Comparison of ENCODE assay signal across 9 mouse cellular contexts in genomic region chr13:95961905-95962304, GRCm38 (mm10).
DNase-seq lines count a peak whose midpoint lies in the region; ATAC-seq and TF ChIP-seq lines count a peak whose summit lies in the region.
"Had no signal": no experiment of that assay in that cellular context is flagged by ENCODE, and none has a peak within 500 bp of the region (broad histone marks: within the 10 kb centered on the region; RNA-seq: fewer than 3 reads in every experiment).

No protein-coding gene starts in this region.

- TF ChIP-seq CTCF in kidney, postnatal 0 days (IDR thresholded peaks at IDR 0.05; ENCODE audit: low read depth): no peak
- TF ChIP-seq CTCF in midbrain, postnatal 0 days (IDR thresholded peaks at IDR 0.05): no peak

- no peak overlapping the region for H3K27ac ChIP-seq in kidney, postnatal 0 days
- no peak overlapping the region for H3K27ac ChIP-seq in embryonic facial prominence, embryonic 12.5 days
- no peak overlapping the region for H3K27ac ChIP-seq in midbrain, postnatal 0 days (ENCODE audit: low read depth, low read length)

- H3K9me3 ChIP-seq in kidney, postnatal 0 days (replicated peaks; ENCODE audit: low read length): no peaks in the 10 kb centered on the region
- no peaks in the 10 kb centered on the region for H3K9me3 ChIP-seq in embryonic facial prominence, embryonic 12.5 days
- no peaks in the 10 kb centered on the region for H3K9me3 ChIP-seq in midbrain, postnatal 0 days (ENCODE audit: low read length)

- H3K36me3 ChIP-seq in kidney, postnatal 0 days (ENCODE audit: insufficient read depth, low read length): no peaks in the 10 kb centered on the region
- H3K36me3 ChIP-seq in embryonic facial prominence, embryonic 12.5 days: no peaks in the 10 kb centered on the region
- H3K36me3 ChIP-seq in midbrain, postnatal 0 days (ENCODE audit: insufficient read depth, low read length): no peaks in the 10 kb centered on the region

- H3K4me1 ChIP-seq in kidney, postnatal 0 days (replicated peaks; ENCODE audit: insufficient read depth, low read length): peaks cover 7% of the 10 kb centered on the region; the same call in 1 of the 2 replicates
- peaks cover 56% of the 10 kb centered on the region for H3K4me1 ChIP-seq in embryonic facial prominence, embryonic 12.5 days
- peaks cover 7% of the 10 kb centered on the region; the same call in 1 of the 2 replicates for H3K4me1 ChIP-seq in midbrain, postnatal 0 days (ENCODE audit: insufficient read depth, low read length)

- ATAC-seq in kidney, postnatal 0 days (replicated peaks; ENCODE audit: low FRiP score, low read depth): no peak; the same call in 1 of the 2 replicates
- ATAC-seq in embryonic facial prominence, embryonic 12.5 days (ENCODE audit: insufficient number of reproducible peaks, insufficient read depth, low FRiP score, low TSS enrichment): no peak
- ATAC-seq in inflammation-experienced regulatory T-cells, adult 6 months: peak; percentile 36
- 0 out of 2 replicates have a peak, but pooled peaks have one; percentile 35 for ATAC-seq in midbrain, postnatal 0 days (ENCODE audit: low FRiP score)

- no peaks in the 10 kb centered on the region for H3K27me3 ChIP-seq in kidney, postnatal 0 days (ENCODE audit: insufficient read depth, low read length)
- H3K27me3 ChIP-seq in embryonic facial prominence, embryonic 12.5 days: no peaks in the 10 kb centered on the region
- no peaks in the 10 kb centered on the region; the same call in 1 of the 2 replicates for H3K27me3 ChIP-seq in midbrain, postnatal 0 days (ENCODE audit: insufficient read depth, low read length)

- H3K9ac ChIP-seq in kidney, postnatal 0 days (ENCODE audit: low read depth, low read length): no peak overlapping the region
- H3K9ac ChIP-seq in embryonic facial prominence, embryonic 12.5 days: no peak overlapping the region
- H3K9ac ChIP-seq in midbrain, postnatal 0 days (replicated peaks; ENCODE audit: low read length, poor library complexity, severe bottlenecking): no peak overlapping the region

- H3K4me2 ChIP-seq in kidney, postnatal 0 days (ENCODE audit: low read length): peak overlapping the region; percentile 78
- peak overlapping the region; percentile 79 for H3K4me2 ChIP-seq in embryonic facial prominence, embryonic 12.5 days (replicated peaks)
- H3K4me2 ChIP-seq in midbrain, postnatal 0 days (ENCODE audit: low read depth, low read length, poor library complexity, severe bottlenecking): peak overlapping the region; percentile 71

- no peak for DNase-seq in kidney, postnatal 0 days (ENCODE audit: low spot score)
- DNase-seq in kidney, postnatal 36 days: no peak
- no peak for DNase-seq in midbrain, postnatal 0 days (ENCODE audit: low spot score)
- no peak for DNase-seq in spleen, postnatal 10 days (ENCODE audit: low spot score in 2 of 2)
- no peak for DNase-seq in urinary bladder, postnatal 10 days (ENCODE audit: low spot score)
- no peak for DNase-seq in testis, postnatal 14 days (ENCODE audit: low spot score)
- DNase-seq: lung, adult 2 months had no signal

- 41% methylated on average over 7 of the region's 7 CpGs for WGBS in kidney, postnatal 0 days
- WGBS in embryonic facial prominence, embryonic 12.5 days: 45% methylated on average over 7 of the region's 7 CpGs
- WGBS in midbrain, postnatal 0 days: 21% methylated on average over 7 of the region's 7 CpGs

- H3K4me3 ChIP-seq in kidney, postnatal 0 days (replicated peaks; ENCODE audit: low read depth, low read length): peak overlapping the region; percentile 40; the same call in 1 of the 2 replicates
- 0 out of 2 replicates have a peak overlapping the region, but pooled peaks have one; percentile 34 for H3K4me3 ChIP-seq in embryonic facial prominence, embryonic 12.5 days
- H3K4me3 ChIP-seq in midbrain, postnatal 0 days (ENCODE audit: low read depth, low read length): peak overlapping the region; percentile 35; the same call in 1 of the 2 replicates

Comparison
In these comparisons a context has a peak if more than half of its experiments do, and no peak if none do; other contexts are left out.
1. ATAC-seq: peak in inflammation-experienced regulatory T-cells, adult 6 months (single experiment) and midbrain, postnatal 0 days (single experiment); none in kidney, postnatal 0 days (single experiment) and embryonic facial prominence, embryonic 12.5 days (single experiment).
2. Peak in every context shown above with its lines, with median percentiles within 50 percentile points of each other: H3K4me2 ChIP-seq and H3K4me3 ChIP-seq.